Mouse (Mus musculus): Measurements from ENCODE around the gene Zfp13.

DNA sequence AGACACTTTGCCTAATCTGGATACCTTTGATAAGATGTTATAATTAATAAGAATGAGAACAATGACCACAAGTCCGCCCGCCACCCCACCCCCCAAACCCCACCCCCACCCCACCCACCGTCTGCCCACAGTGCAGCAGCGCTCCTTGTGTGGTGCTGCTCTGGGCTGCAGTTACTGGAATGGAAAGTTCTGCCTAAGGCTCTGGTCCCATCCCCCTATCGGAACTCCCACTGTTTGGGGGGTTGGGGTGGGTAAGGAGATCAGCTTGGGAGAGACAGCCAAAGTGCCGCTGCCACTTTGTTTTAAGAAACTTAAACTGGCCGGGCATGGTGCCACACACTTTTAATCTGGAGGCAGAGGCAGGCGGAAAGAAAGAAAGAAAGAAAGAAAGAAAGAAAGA, 3.8 kb upstream of the Zfp13 start:
- TF ChIP-seq POLR2A (IDR thresholded peaks at IDR 0.05; ENCODE audit: control insufficient read depth, extremely low read depth, insufficient read depth, low read length, poor library complexity) (no peak), CTCF (IDR thresholded peaks at IDR 0.05; ENCODE audit: borderline replicate concordance, control insufficient read depth, extremely low read depth, insufficient read depth, low read length, poor library complexity) (no peak)
